Mouse (Mus musculus): ENCODE results near the gene Iqgap2. TPM values are rescaled to one million over a fixed set of nuclear protein-coding genes. Genes with fewer than 3 reads are reported as not detected.

The Iqgap2 gene
- polyA plus RNA-seq, 1 experiment from 2014 or later: 12.6 TPM

Other genes with a start within 250 kb of the Iqgap2 start
- 0.38 and 0.98 TPM in 2 replicates for gene F2rl2, start 195.1 kb downstream of the Iqgap2 start, polyA plus RNA-seq (2015; fragmentation: Nextera tagmentation; extraction: Ambion mirVana)
- 30.5 and 31.5 TPM in 2 replicates for gene Gm20075, start 189.5 kb upstream of the Iqgap2 start, polyA plus RNA-seq (2015; fragmentation: Nextera tagmentation; extraction: Ambion mirVana)
- not detected in 2 replicates for gene Gm17190, start 190.1 kb upstream of the Iqgap2 start, polyA plus RNA-seq (2015; fragmentation: Nextera tagmentation; extraction: Ambion mirVana)
- 1.8 and 1.9 TPM in 2 replicates for gene Sv2c, start 240.7 kb upstream of the Iqgap2 start, polyA plus RNA-seq (2015; fragmentation: Nextera tagmentation; extraction: Ambion mirVana)

Measured in limb, embryonic 13.5 days (tissue).